Mouse (Mus musculus) liver, adult (tissue): ENCODE measurements around the gene Fopnl.

Experiments used
- GATA4 ChIP-seq: IDR thresholded peaks from 2 replicates; pipeline ENCODE4 v1.6.1; 2014; ENCODE audit warnings: mild to moderate bottlenecking, low read length; ENCODE audit not compliant: insufficient replicate concordance

The Fopnl gene

DNA sequence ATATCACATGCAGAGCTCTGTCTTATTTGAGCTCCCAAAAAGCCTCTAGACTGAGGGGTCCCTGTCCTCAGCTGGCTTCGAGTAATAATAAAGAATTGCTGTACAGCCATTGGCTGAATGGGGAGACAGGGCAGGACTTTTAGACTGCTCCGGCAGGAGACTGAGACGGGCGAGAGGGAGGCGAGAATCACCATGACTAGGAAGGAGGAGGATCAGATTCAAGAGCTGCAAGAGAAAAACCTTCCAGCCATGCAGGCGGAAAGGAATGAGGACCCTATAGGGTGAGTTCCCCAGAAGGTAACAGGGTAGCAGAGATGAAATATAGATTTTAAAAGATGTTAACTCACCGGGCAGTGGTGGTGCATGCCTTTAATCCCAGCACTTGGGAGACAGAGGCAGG, 4.3 kb downstream of the Fopnl start:
- TF ChIP-seq GATA4: no peak

DNA sequence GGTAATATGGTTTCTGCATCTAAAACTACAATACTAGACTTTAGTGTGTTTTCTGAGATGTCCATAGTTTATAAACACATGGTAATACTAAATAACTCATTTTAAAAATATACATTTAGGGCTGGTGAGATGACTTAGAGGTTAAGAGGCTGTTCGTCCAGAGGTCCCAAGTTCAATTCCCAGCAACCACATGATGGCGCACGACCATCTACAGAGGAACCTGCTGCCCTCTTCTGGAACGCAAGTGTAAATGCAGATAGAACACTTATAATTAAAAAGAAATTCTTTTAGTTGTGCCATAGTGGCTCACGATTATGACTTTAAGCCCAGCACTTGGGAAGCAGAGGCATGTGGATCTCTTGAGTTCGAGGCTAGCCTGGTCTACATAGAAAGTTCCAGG, 5.8 kb downstream of the Fopnl start:
- no peak for TF ChIP-seq GATA4

GRCm38 (mm10) chr16:14309833-14310232, 7.4 kb downstream of the Fopnl start:
- no peak for TF ChIP-seq GATA4

GRCm38 (mm10) chr16:14308245-14309073, 8.7 kb downstream of the Fopnl start:
- TF ChIP-seq GATA4: no peak

DNA sequence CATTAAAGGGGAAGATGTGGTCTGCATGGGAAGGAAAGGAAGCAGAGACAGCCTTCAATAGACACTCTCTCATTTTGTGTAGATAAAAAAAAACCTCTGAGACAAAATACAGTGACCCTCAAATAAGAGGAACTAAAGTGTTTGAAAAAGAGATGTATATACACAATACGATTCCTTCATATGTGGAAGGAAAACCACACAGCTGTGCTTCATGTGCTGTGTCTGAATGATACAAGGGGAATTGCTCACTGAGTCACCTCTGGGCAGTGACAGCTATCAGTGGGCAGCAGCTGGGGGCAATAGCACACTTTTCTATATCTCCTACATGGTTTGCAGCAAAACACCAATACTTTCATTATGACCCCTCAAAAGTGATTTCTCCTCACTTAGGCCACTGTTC, 9.8 kb downstream of the Fopnl start:
- no peak for TF ChIP-seq GATA4

DNA sequence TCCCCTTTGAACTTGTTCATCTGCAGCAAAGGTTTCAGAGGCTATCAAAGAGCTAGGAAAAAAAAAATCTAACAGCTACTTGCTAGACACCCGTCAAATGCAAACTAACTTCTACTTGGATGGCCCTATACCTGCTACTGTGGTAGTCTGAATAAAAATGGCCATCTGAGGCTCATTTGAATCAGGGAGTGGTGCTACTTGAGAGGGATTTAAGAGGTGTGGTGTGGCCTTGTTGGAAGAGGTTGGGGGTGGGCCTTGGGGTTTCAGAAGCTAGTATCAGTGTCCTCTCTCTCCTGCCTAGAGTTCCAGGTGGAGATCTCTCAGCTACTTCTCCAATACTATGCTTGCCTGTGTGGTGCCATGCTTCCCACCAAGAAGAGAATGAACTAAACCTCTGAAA, 10.8 kb downstream of the Fopnl start:
- TF ChIP-seq GATA4: no peak

DNA sequence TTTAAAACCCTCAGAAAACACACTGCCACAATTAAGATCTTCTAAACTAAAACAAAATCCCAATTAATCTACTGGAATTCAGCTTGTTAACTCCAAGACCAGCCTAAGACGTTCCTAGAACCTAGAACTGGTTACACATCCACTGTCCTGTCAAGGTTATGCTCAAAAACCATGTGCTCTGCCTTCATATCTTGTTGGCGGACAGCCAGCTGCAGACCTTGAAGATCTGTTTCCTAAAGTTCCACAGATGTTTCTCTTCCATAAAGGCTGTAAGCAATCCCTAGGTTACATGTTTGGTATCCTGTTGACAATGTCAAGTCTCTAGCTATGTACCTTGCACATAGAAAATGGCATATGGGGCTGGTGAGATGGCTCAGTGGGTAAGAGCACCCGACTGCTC, 12.4 kb downstream of the Fopnl start:
- no peak for TF ChIP-seq GATA4

GRCm38 (mm10) chr16:14303676-14304075, 13.5 kb downstream of the Fopnl start:
- no peak for TF ChIP-seq GATA4

GRCm38 (mm10) chr16:14303148-14303547, 14.1 kb downstream of the Fopnl start:
- TF ChIP-seq GATA4: no peak

- no peak for TF ChIP-seq GATA4
Measured at GRCm38 (mm10) chr16:14298461-14298860, 18.7 kb downstream of the Fopnl start.

DNA sequence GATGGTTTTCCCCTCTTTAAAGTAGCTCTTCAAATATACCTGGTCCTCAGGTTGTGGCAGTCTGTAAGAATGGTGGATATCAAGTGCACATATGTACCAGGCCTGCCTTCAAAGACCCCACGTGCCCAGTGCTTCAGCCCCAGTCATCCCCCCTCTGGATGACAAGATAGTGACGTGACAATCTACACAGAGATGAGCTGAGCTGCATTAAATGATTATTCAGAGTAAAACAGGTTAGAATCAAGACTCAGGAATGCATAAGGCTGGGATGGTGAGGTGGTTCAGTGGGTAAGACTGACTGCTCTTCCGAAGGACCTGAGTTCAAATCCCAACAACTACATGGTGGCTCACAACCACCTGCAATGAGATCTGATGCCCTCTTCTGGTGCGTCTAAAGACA, 19.5 kb downstream of the Fopnl start:
- TF ChIP-seq GATA4: no peak

GRCm38 (mm10) chr16:14297137-14297536, 20.1 kb downstream of the Fopnl start:
- TF ChIP-seq GATA4: no peak

GRCm38 (mm10) chr16:14296544-14297124, 20.6 kb downstream of the Fopnl start:
- no peak for TF ChIP-seq GATA4

DNA sequence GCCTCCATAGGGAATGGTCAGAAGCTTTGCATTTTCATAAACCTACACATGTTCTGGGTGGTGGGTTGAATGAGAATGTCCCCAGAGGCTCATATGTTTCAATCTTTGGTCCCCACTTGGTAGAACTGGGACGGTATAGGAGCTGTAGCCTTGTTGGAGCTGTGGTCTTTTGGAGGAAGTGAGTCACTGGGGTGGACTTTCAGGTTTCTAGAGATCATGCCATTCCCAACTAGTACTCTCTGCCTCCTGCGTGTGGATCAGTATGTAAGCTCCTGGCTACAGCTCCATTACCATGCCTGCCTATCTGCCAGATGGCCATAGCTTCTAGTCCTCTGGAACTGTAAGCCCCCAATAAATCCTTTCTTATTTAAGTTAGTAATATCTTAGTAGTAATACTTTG, 21.9 kb downstream of the Fopnl start:
- TF ChIP-seq GATA4: no peak

- no peak for TF ChIP-seq GATA4
Measured at GRCm38 (mm10) chr16:14292205-14293199, 24.7 kb downstream of the Fopnl start.
